Mouse (Mus musculus): Measurements from ENCODE around the gene Trim60. TPM values are rescaled to one million over a fixed set of nuclear protein-coding genes. Genes with fewer than 3 reads are reported as not detected.

Trim60 gene
- total RNA-seq (2018; cell fraction: chromatin; rRNA removed): not detected
- not detected for total RNA-seq (2018; cell fraction: cytosol; rRNA removed)
- total RNA-seq (2018; cell fraction: nucleus; rRNA removed): not detected
- not detected in 3 replicates for polyA plus RNA-seq (2018)

DNA sequence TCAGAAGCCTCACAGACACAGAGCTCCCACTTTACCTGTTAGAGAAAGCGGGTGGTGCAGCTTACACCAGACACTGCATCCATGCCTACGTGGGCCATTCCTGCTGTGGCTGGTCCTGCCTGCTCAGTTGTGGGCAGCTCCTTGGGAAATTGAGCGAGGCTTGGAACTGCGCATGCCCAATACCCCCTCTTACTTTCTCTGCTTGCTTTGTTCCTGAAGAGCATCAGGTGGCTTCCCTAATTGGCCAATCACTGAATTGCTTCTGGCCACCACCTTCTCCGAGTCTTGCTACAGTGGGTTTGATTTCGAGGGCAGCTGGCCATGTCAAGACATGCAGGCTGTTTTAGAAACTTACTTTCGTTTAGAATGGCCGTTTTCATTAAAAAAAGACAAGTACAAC lies at the start of gene Trim60, which contains the start of gene Trim61:
Trim60 (minus strand) TSS at position 162 of the 400 bp plus-strand sequence.
Trim61 (minus strand) TSS at position 101 of the 400 bp plus-strand sequence.
- WGBS (ENCODE audit: missing documents): 83% methylated on average over 8 of the region's 8 CpGs
- Histone ChIP-seq H3K4me3 (ENCODE audit: inconsistent target) (no peak within 1 kb of the TSS), H3K27ac (no peak within 1 kb of the TSS), H3K79me2 (ENCODE audit: inconsistent target) (no peaks in the 10 kb centered on the region), H3K36me3 (ENCODE audit: inconsistent target) (no peaks in the 10 kb centered on the region)

DNA sequence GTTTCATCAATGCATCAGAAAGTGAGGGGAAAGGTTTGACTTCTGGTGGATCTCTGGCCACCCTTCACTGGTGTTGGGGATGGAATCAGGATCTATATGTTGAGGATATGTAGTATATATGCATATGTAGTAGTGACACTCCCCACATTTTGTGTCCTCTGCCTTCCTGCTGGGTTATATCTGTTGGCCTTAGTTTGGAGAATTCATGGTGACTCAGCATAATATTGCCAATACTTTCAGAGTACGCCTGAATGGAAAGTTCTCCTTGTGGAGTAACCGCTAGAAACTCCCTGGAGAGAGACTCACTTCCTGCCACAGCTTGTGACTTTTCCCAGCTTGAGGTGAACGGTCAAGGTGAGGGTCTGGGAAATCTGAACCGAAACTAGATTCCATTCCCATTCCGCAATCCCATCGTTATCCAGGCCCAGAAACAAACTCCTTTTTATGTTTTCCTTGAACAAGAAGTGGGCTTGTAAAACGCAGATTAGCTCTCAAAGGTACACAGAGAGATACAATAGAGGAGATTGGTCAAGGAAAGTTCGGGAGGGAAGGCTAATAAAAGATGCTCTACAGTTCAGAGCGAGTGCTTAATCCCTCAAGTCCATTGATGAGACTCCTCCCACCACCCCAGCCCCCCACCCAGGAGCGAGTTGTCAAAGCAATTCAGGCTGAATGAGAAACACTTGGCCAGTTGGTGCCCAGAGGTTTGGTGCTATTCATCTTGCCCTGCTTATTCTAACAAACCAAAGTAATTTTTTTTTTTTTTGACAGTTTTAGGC lies 49.5 kb upstream of the Trim60 start:
- H3K4me3 ChIP-seq (ENCODE audit: inconsistent target): no peak overlapping the region
- no peaks in the 10 kb centered on the region for H3K79me2 ChIP-seq (ENCODE audit: inconsistent target)
- no peak overlapping the region for H3K27ac ChIP-seq
- 72% methylated on average over 10 of the region's 10 CpGs for WGBS (ENCODE audit: missing documents)
- no peaks in the 10 kb centered on the region for H3K36me3 ChIP-seq (ENCODE audit: inconsistent target)

DNA sequence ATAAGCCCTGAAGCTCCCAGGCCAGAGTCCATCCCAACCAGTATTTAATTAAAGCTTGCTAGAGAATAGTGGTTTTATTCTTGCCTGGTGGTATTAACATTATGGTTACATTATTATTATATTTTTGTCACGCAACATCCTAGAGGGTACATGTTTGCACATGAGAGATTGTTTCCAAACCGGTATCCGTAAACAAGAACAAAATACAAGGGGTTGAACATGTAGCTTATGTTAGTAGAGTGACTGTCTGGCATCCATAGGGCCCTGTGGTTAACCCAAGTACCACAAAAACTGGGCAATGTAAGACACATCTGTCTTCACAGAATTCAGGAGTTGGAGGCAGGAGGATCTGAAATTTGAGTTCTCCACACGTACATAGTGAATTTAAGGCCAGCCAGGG lies 48.6 kb upstream of the Trim60 start:
- WGBS (ENCODE audit: missing documents): 89% methylated on average over 4 of the region's 4 CpGs
- H3K27ac ChIP-seq: no peak overlapping the region
- no peak overlapping the region for H3K4me3 ChIP-seq (ENCODE audit: inconsistent target)
- no peaks in the 10 kb centered on the region for H3K36me3 ChIP-seq (ENCODE audit: inconsistent target)
- H3K79me2 ChIP-seq (ENCODE audit: inconsistent target): no peaks in the 10 kb centered on the region

DNA sequence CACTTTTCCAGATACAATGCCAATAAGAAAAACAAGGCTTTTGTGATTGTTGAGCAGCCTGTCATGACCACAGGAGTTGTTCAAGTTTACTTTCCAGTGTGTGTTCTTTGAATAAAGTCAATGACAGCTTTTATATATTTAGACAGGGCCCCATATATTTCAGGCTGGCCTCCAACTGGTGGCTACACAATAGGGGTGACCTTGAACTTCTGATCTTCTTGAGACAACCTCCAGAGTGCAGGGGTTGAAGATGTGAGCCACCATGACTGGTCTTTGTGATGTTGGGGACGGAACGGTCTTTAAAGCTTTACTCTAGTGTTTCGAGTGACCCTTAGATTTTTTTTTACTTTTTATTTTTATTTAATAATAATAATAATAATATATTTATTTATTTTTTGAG lies 47.2 kb upstream of the Trim60 start:
- no peaks in the 10 kb centered on the region for H3K79me2 ChIP-seq (ENCODE audit: inconsistent target)
- H3K36me3 ChIP-seq (ENCODE audit: inconsistent target): no peaks in the 10 kb centered on the region
- WGBS (ENCODE audit: missing documents): 94% methylated on average over 3 of the region's 3 CpGs
- H3K4me3 ChIP-seq (ENCODE audit: inconsistent target): no peak overlapping the region
- no peak overlapping the region for H3K27ac ChIP-seq

DNA sequence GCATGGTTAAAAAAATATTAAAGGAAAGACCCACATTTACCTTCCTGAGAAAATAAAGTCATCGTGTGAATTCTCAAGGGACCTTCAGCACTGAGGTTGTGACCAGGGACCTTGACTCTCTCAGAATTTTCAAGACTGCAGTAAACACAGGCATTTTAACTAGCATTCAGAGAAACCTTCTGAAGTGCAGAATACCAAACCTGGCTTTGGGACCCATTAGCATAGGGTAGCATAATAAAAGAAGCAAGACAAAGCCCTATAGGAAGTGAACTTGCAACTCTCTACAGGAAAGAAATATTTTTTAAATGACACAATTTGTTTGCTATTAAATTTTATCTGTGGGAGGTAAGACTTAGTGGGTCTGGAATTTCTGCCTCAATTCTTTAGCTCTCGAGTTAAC lies 45.7 kb upstream of the Trim60 start:
- WGBS (ENCODE audit: missing documents): 84% methylated on average over 2 of the region's 2 CpGs
- no peaks in the 10 kb centered on the region for H3K36me3 ChIP-seq (ENCODE audit: inconsistent target)
- no peak overlapping the region for H3K4me3 ChIP-seq (ENCODE audit: inconsistent target)
- H3K27ac ChIP-seq: no peak overlapping the region
- no peaks in the 10 kb centered on the region for H3K79me2 ChIP-seq (ENCODE audit: inconsistent target)

DNA sequence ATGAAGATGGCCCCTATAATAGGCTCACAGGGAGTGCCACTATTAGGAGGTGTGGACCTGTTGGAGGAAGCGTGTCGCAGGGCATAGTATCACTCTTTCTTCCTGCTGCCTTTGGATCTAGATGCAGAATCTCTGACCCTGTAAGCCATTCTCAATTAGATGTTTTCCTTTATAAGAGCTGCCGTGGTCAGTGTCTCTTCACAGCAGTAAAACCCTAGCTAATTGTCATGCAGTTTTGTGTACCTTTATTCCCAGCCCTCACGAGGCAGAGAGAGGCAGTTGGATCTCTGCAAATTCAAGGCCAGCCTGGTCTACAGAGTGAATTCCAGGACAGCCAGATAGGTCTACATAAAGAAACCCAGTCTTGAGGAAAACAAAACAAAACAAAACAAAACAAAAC lies 43.8 kb upstream of the Trim60 start:
- Histone ChIP-seq H3K79me2 (ENCODE audit: inconsistent target) (no peaks in the 10 kb centered on the region), H3K27ac (no peak overlapping the region), H3K36me3 (ENCODE audit: inconsistent target) (no peaks in the 10 kb centered on the region), H3K4me3 (ENCODE audit: inconsistent target) (no peak overlapping the region)
- 89% methylated on average over 4 of the region's 4 CpGs for WGBS (ENCODE audit: missing documents)

DNA sequence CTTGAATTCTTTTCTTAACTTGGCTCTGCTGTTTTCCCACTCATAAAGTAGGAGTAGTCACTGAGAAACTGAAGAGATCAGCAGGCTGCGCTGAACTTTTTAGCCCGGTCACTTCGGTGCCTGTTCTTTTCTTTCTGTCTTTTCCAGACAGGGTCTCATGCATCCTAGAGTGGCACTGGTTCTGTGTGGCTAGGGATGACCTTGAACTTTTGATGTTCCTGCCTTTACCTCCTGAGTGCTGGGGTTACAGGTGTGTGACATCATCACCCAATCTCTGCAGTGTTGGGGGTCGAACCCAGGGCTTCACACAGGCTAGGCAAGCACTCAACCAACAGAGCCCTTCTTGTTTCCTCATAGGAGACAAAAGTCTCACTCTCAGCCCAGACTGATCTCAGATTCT lies 38.3 kb upstream of the Trim60 start:
- 93% methylated on average over 4 of the region's 4 CpGs for WGBS (ENCODE audit: missing documents)
- Histone ChIP-seq H3K27ac (no peak overlapping the region), H3K79me2 (ENCODE audit: inconsistent target) (no peaks in the 10 kb centered on the region), H3K36me3 (ENCODE audit: inconsistent target) (no peaks in the 10 kb centered on the region), H3K4me3 (ENCODE audit: inconsistent target) (no peak overlapping the region)

DNA sequence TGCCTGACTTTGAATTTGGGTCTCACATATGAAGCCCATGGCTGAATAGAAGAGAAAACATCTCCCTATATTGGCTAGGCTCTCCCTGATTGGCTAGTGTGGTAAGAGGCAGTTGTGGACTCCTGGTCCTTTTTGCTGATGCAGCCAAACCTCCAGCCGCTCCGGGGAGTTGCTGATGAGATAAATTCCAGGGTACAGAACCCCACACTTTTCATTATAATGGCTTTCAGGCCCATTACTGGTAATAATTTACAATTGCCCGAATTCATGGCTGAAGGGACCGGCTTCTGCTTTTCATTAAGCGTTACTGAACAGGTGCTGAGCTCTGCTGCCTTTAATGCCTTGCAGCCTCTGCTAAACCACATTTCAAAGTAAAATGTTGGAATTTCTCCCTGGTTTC lies 35.6 kb upstream of the Trim60 start:
- Histone ChIP-seq H3K27ac (no peak overlapping the region), H3K4me3 (ENCODE audit: inconsistent target) (no peak overlapping the region), H3K36me3 (ENCODE audit: inconsistent target) (no peaks in the 10 kb centered on the region), H3K79me2 (ENCODE audit: inconsistent target) (no peaks in the 10 kb centered on the region)
- 81% methylated on average over 5 of the region's 5 CpGs for WGBS (ENCODE audit: missing documents)

DNA sequence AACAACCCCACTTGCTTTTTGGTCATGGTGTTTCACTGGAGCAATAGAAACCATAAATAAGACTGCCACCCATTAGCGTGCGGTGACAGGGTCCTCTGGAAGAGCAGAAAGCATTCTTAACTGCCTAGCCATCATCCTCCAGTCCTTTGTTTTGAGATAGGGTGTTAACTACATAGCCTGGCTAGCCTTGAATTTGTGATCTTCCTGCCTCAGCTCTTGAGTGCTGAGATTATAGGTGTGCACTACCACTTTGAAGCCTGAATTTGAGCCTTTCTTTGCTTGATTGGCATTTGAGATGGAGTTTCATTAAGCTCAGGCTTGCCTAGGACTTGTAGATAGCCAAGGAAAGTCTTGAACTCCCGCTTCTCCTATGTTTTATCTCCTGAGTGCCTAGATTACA lies 35.2 kb upstream of the Trim60 start:
- Histone ChIP-seq H3K79me2 (ENCODE audit: inconsistent target) (no peaks in the 10 kb centered on the region), H3K27ac (no peak overlapping the region), H3K4me3 (ENCODE audit: inconsistent target) (no peak overlapping the region), H3K36me3 (ENCODE audit: inconsistent target) (no peaks in the 10 kb centered on the region)
- 79% methylated on average over 3 of the region's 3 CpGs for WGBS (ENCODE audit: missing documents)

DNA sequence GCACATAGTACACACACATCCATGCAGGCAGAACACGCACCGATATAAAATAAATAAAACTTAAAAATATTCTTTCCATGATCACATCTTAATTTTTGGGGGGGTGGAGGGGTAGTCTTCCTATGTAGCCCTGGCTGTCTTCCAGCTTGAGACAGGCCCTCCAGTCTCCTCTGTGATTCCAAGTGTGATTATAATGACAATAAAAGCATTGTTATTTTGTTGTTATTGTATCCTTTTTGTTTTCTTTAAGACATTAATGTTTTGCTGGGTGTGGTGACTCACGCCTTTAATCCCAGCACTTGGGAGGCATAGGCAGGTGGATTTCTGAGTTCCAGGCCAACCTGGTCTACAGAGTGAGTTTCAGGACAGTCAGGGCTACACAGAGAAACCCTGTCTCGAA lies 29.4 kb upstream of the Trim60 start:
- Histone ChIP-seq H3K4me3 (ENCODE audit: inconsistent target) (no peak overlapping the region), H3K36me3 (ENCODE audit: inconsistent target) (no peaks in the 10 kb centered on the region), H3K27ac (no peak overlapping the region), H3K79me2 (ENCODE audit: inconsistent target) (no peaks in the 10 kb centered on the region)
- WGBS (ENCODE audit: missing documents): 97% methylated on average over 3 of the region's 4 CpGs

DNA sequence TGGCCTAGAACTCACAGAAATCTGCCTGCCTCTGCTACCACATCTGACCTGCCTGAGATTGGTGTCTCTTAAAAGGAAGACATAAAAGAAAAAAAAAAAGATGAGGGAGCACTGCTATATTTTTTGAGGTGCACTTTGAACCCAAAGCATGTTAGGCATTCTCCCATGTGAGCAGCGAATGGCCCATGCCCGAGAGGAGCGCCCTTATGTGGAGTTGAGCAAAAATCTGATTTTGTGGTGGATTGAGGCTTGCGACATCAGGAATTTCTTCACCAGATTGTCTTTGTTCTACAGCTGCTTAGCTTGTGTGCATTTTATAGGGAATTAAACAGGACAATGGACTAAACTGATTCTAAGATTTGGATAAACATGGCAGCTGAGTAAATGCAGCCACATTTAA lies 28.8 kb upstream of the Trim60 start:
- 94% methylated on average over 4 of the region's 4 CpGs for WGBS (ENCODE audit: missing documents)
- Histone ChIP-seq H3K4me3 (ENCODE audit: inconsistent target) (no peak overlapping the region), H3K27ac (no peak overlapping the region), H3K36me3 (ENCODE audit: inconsistent target) (no peaks in the 10 kb centered on the region), H3K79me2 (ENCODE audit: inconsistent target) (no peaks in the 10 kb centered on the region)

DNA sequence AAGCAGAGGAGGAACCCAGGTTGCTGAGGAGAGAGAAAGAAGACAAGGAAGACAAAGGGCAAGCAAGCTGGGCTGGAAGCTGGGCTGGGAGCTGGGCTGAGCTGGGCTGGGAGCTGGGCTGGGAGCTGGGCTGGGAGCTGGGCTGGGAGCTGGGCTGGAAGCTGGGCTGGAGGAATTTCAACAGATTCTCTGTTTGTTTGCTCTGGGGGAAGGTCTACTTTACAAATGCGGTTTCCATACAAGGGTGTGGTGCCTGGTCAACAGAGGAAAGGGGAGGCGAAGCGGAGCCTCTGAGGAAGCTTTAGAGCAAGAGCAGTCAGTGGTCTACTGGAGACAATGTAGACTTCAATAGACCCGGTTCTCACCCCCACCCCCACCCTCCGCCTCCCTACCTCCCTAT lies 28.2 kb upstream of the Trim60 start:
- Histone ChIP-seq H3K36me3 (ENCODE audit: inconsistent target) (no peaks in the 10 kb centered on the region), H3K27ac (no peak overlapping the region), H3K79me2 (ENCODE audit: inconsistent target) (no peaks in the 10 kb centered on the region), H3K4me3 (ENCODE audit: inconsistent target) (no peak overlapping the region)
- 67% methylated on average over 5 of the region's 5 CpGs for WGBS (ENCODE audit: missing documents)

DNA sequence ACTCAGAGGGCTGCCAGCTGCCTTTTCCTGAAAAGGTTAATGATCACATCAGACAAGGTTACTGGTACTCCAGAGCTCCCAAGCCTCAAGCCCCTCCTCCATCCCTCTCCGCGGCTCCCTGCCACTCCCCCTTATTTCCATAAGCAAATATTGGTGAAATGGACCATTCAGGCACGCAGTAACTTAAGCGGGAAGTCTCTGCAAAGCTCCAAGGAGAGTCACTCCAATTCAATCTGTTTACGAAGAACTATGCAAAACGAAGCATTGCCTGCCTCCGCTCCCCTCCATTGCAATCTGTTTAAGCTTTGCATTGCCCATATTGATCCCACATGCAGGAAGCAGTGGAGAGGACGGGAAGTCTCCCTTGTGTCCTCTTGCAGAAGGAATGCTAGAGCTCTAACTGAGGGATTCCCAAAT lies 18.7 kb upstream of the Trim60 start, which contains the start of gene Apela:
Apela (minus strand) TSS at position 220 of the 417 bp plus-strand sequence.
- Histone ChIP-seq H3K36me3 (ENCODE audit: inconsistent target) (no peaks in the 10 kb centered on the region), H3K27ac (no peak within 1 kb of the TSS), H3K79me2 (ENCODE audit: inconsistent target) (no peaks in the 10 kb centered on the region), H3K4me3 (ENCODE audit: inconsistent target) (no peak within 1 kb of the TSS)
- WGBS (ENCODE audit: missing documents): 4% methylated on average over 8 of the region's 8 CpGs

DNA sequence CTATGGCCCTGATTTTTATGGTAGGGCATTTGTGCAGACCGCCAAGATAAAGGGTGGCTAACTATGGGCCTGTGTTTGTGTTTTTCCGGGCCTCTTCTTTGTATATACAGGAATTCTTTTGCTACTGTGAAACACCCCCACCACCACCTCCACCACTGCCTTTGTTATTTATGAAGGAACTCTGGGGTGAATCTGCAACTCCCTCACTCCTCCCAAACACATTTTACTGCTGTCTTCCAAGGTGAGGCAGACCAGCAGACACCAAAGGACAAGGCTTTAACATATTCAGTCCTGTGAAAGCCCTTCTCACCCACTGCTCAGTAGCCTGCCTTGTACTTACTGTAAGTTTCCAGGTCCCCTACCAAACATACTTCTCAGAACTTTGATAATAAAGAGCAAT lies 15.8 kb upstream of the Trim60 start:
- H3K79me2 ChIP-seq (ENCODE audit: inconsistent target): no peaks in the 10 kb centered on the region
- H3K36me3 ChIP-seq (ENCODE audit: inconsistent target): no peaks in the 10 kb centered on the region
- no peak overlapping the region for H3K27ac ChIP-seq
- H3K4me3 ChIP-seq (ENCODE audit: inconsistent target): no peak overlapping the region
- WGBS (ENCODE audit: missing documents): 81% methylated on average over 2 of the region's 2 CpGs

DNA sequence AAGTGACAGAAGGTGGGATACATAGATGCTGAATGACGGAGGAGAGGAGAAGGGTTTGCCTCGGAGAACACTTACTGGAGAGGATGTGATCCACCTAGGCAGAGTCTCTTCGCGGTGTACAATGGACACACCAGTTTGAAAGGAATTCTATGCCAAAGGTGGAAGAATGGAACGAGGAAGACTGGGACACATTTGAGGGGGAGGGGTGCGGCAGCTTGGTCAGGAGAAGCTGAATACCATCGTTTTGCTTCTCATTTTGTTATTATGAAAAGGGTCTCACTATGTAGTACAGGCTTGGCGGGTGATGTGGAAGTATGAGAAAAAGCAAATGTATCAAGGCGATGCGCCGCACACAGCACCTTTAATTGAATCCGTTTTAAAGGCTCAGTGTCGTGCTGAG lies 14.7 kb upstream of the Trim60 start:
- H3K4me3 ChIP-seq (ENCODE audit: inconsistent target): no peak overlapping the region
- no peaks in the 10 kb centered on the region for H3K79me2 ChIP-seq (ENCODE audit: inconsistent target)
- 91% methylated on average over 13 of the region's 13 CpGs for WGBS (ENCODE audit: missing documents)
- H3K27ac ChIP-seq: no peak overlapping the region
- H3K36me3 ChIP-seq (ENCODE audit: inconsistent target): no peaks in the 10 kb centered on the region
